Mouse (Mus musculus) CD8-positive naive resting alpha-beta T cell, adult 2 months (primary cell): ENCODE measurements at regions not wholly inside any gene's neighbourhood (a gene's known extent, or its start where the extent isn't known, plus 50 kb on each side); places are given as distances from the start of the nearest gene placed in this dataset.
"Not testable (repeated sequence)": the region's sequence is repeated elsewhere in the genome, so short reads cannot be mapped to it uniquely, and the experiment has no call there.

ENCODE experiments used
- DNase-seq, 2 experiments: peaks; one replicate each; pipeline ENCODE4 v3.0.0; 2022; ENCODE audit warnings: low read depth in 2 of 2, low spot score in 2 of 2

- DNase-seq, result no peak
These were observed 321.4 kb upstream of the Adamts5 start for GRCm38 (mm10) chr16:86222997-86223396.

GRCm38 (mm10) chr16:86210547-86210946, 308.9 kb upstream of the Adamts5 start:
- DNase-seq, result no peak

DNA sequence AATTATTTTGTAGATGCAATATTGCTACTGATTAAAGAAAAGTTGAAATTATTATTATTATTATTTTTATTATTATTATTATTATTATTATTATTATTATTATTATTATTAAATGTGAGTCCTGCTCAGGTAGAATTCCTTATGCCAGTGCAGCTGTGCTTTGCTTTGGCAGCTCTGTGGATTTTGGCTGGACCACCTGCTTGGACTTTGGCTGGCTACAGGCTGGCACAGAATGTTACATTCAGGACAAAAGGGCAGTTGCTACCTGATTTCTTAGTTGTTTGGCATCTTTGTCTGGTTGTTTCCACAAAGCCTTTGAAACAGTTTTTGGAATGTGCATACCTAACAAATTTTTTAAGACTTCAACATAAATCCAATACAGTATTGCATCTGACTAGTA, 307.7 kb upstream of the Adamts5 start:
- DNase-seq, result no peak

DNA sequence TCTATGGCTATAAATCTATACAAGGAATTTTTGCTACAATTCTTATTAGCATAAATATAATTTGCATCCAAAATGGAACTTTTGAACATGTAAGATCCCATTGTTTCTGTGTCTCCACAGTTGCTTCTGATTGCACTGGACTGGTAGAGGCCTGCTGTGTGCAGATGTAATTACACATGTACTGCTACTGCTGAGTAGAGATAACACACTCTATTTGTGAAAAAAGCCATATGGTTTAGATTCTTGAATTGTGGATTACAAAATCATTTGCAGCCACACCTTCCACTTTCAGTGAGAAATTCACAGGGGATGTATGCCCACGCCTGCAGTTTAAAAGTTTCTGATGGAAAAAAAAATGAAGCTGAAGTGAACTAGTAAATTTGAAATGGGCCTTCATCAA, 288.2 kb upstream of the Adamts5 start:
- DNase-seq, result no peak

DNA sequence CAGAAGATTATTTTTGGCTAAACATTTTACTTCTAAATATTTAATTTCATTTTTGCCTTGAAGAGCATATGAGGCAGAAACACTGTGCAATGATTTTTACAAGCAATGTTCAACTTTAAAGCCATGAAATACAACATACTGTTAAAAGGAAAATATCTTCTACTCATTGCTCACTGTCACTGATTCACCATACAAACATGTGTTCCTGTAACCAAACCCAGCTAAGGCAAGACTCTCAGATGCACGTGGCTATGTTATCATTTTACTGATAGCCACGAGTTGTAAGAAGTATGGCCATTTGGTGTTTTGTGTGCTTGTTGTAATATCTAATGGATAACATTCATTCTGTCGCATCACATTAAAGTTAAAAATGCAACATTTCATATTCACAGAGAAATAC, 287.3 kb upstream of the Adamts5 start:
- no peak for DNase-seq

DNA sequence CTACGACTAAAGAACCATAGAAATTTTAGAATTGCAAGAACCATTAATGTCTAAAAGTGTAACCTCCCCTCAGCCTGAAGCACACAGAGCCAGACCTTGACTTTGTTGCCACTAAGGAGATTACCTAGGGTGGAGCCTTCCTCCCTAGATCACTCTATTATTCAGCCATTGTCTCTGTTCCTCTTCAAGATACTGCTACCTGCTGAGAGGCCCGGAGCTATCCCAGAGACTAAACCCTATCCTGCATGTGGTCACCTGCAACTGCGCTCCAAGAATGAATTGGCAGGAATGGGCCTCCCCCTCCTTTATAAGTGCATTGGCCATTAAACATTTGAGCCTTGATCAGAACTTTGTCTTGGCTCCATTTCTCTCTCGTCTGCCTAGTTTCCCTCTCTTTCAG, 286.0 kb upstream of the Adamts5 start:
- not testable (repeated sequence) for DNase-seq

DNA sequence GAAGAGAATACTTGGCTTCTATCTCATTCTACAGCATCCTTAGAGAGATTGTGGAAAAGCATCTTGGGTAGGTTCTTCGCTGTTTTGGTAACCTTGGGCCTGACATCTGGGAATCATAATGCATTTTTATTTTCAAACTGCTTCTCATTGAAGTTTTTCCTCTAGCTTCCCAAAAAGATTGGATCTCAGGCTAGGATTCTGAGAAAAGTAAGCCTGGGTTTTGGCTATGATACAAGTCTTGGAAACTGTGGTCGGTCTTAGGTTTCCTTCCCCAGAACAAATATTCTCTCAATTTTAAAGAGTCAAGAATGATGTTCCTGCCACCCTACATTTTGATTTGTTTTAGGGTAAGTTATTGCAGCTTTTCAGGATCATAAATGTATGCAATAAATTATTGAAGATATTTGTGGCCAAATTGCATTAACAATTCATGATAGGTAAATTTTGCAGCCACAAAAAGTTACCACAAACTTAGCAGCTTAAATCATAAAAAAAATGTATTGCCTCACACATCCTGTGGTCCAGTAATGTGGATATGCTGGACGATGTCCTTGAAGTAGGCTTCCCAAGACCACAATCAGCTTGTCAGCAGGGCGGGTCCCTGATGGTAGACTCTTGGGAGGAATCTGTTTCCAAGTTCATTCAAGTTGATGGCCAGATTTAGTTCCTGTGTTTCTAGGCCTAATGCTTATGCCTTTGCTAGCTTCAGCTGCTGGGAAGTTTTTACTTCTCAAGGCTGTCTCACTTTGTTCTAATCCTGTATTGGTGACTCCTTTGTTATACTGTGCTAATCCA, 257.6 kb upstream of the Adamts5 start:
- no peak for DNase-seq

DNA sequence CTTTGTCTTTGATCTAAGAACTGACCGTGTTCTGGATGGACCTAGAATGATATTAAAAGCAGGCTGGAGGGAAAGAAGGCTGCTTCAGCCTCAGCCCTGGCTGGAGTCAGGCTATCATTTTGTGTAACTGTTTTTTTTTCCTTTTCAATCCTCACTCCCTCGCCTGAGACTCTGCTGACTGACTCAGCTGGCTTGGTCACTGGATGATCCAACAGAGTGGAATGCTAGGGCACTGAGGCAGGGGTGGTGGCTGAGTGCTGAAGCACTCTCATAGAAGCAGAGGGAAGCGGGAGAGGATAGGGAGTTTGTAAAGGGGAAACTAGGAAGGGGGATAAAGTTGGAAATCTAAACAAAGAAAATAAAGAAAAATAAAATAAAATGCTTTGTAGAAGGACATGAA, 236.5 kb upstream of the Adamts5 start:
- no peak for DNase-seq

DNA sequence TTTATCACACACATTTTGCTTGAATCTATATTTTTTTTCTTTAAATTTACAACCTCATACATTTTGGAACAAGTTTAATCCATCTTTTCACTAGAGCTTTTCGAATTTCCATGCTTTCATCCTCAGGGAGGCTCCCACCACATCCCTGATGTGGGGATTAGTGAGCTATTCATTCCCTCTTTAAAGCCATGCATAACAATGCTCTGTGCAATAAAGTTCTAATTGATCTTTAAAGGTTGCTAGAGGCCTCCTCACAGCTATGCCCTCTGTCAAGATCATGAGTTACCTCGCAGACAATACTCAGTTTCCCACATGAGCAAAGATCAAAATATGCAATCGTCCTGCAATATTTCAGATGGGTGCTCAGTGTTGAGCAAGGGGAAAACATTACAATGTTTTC, 234.5 kb upstream of the Adamts5 start:
- no peak for DNase-seq

DNA sequence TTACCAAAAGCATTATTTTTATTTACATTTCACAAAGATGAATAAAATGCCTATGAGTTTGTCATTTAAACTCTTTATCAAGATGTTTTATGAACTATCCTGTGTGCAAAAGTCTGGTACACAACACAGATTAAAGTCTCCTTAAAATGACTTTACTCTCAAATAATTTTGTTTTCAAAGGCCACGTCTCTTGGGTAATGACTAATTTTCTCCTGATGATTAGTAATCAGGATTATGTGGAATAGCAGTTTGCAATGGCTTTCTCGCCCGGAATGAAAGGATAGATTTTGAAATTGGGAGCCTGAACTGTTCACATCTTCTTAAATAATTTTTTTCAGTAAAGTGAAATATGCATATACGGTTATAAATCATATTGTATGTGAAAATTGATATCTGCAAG, 225.8 kb upstream of the Adamts5 start:
- no peak for DNase-seq

DNA sequence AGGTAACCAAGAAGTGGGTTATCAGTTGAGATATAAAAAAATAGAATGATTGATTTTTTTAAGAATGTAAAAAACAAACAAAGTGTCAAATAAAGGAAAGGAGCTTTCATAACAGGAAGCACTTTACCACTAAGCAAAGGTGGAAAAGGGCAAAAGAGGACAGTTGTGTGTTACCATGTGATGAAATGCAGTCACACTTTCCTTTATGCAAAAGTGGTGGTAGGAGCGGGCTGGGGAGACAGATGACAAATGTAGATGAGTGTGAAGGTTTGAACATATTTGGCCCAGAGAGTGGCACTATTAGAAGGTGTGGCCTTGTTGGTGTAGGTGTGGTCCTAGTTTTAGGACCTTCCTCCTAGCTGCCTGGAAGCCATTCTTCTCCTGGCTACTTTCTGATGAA, 222.6 kb upstream of the Adamts5 start:
- DNase-seq, result no peak

DNA sequence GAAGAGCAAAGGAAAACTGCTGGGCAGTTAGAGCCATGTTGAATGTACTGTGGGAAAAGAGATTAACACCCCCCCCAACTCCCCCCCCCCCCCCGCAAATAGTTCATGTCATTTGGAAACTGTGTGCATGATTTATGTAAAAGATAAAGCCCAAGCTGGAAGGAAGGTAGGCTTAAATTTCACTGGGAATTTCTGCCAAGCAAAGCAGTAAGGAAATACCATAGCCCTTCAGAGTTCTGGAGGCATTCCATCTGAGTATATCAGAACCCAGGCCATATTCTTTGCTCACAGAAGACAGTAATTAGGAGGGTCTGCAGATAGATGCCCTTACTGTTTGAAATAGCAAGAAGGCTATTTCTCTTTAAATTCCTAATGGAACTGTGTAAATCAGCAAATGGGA, 221.3 kb upstream of the Adamts5 start:
- DNase-seq, result no peak

DNA sequence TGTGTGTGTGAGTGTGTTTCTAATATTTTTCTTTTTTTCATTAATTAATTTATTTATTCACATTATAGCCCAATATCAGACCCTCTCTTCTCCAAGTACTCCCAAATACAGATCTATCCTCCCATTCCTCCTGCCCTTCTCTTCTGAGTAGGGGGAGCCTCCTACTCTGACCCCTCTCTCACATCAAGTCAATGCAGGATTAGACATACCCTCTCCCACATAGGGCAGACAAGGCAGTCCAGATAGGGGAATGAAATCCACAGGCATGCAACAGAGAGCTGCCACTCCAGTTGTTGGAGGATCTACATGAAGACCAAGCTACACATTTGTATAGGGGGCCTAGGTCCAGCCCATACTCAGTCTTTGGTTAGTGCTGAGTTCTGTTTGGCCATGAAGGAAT, 216.3 kb upstream of the Adamts5 start:
- DNase-seq, result no peak

GRCm38 (mm10) chr16:86115587-86116376, 214.2 kb upstream of the Adamts5 start:
- no peak for DNase-seq

DNA sequence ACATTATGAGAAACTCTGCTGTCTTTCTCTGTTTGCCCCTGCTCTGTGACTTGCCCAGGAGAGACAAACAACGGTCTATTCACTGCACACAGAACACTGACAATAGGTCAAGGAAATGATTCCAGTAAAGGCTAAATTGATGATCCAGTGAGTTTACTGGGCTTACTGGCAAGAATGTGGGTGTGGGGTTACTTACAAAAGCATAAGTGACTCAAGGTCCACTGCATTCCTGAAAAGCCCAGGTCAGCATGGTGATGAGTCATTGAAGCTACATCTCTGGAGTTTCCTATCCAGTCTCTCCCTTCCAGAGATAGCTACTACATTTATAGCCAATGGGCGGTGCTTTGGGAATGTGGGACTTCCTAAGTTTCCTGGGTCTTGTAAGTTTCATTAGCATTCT, 192.8 kb upstream of the Adamts5 start:
- DNase-seq, result no peak

GRCm38 (mm10) chr16:86090175-86090574, 188.5 kb upstream of the Adamts5 start:
- DNase-seq, result no peak

- no peak for DNase-seq
These were observed 185.8 kb upstream of the Adamts5 start for GRCm38 (mm10) chr16:86087421-86087820.

- no peak for DNase-seq
These were observed 166.2 kb upstream of the Adamts5 start for GRCm38 (mm10) chr16:86067628-86068364.

GRCm38 (mm10) chr16:86060087-86060486, 158.5 kb upstream of the Adamts5 start:
- DNase-seq, result no peak

DNA sequence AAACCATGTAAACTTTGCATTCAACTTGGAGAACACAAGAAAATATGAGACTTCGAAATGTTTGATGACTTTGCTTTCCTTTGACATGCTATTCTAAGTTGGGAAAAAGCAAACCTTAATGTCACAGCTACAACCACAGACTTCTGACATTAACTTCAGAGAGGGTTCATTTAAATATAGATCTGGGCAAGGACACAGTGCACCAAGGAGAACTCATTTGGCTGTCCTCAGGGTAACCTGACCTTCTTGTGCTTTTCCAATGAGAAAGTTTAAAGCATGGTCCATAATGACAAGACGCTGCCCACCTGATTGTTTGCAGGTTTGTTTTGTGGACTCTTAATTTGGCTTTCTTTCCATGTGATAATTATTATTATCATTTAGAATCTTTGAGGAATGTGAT, 143.1 kb upstream of the Adamts5 start:
- DNase-seq, result no peak

DNA sequence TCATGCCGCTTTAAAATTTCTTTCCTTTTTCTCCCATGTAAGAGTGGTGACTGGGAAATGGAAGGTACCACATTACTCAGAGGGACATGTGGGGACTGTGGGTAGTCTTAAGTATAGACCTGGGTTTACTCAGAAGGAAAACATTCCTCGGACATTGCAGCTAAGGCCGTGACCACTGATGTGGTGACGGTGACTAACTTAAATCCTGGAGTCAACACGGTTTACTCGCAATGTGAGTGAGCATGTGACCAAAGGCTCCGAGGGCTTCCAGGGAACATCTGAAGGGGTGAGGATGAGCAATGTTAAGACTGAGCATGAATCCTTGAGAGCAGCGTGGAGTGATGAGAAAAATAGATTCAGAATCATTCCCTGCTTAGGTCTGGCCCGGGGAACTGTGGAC, 133.1 kb upstream of the Adamts5 start:
- DNase-seq, result no peak

- no peak for DNase-seq
These were observed 126.1 kb upstream of the Adamts5 start for GRCm38 (mm10) chr16:86027700-86028099.
